Mouse (Mus musculus): ENCODE measurements around the gene Gm44973. TPM values are rescaled to one million over a fixed set of nuclear protein-coding genes. Genes with fewer than 3 reads are reported as not detected.

Gene Gm44973
- total and polyA plus RNA-seq, 3 experiments, result not detected

DNA sequence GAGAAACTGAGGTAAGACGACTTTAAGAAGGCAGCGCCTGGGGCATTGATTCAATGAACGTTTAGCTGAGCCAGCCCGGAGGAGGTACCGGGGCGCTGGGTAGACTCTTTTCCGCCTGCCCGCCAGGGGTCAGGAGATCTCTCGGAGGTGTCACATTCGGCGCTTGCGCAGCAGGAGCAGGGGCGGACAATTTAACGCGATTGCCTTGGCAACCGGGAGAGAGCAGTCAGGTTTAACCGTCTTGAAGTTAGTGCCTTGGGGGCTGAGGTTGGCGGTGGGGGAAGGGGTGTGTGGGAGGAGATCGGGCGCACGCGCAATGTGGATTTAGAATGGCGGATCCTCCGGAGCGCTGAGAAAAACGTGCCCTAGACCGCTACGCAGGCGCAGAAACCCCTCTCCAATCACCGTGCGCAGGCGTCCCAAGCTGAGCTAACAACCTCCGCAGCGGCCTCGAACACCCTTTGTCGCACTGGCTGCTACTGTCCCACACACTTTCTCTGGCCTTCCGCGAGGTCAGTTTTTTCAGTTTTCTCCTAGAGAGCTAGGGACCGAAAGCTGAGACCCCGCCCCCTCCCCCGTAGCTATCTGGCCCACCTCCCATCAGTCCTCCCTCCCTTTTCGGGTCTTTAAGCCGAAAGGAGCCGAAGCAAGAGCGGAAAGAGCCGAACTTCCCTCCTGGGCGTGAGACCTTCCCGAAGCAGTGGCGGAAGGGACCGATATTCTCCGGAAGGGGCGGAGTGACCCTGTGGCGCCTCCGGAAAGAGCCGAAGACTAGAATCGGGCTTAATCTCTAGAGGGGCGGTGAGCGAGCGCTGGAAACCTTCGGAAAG is 45.9 kb downstream of the Gm44973 start:
- peak; percentile 97 to 98 for DNase-seq
- TF ChIP-seq EP300 (IDR thresholded peaks at IDR 0.05; ENCODE audit: insufficient read depth, low read depth, low read length) (no peak), CTCF (IDR thresholded peaks at IDR 0.05) (peak; percentile 78), POLR2A (IDR thresholded peaks at IDR 0.05; ENCODE audit: insufficient read depth, low read depth, low read length) (peak; percentile 37)
- intact Hi-C loops (cut with DNase I), result loop anchor here (2.0 to 10.0 kb wide), 3 partner anchors 66 to 376 kb away; partner anchors contain the start of genes Hspbp1 and Kmt5c
- Histone ChIP-seq H3K4me3 (peak overlapping the region; percentile 93), H3K4me1 (ENCODE audit: control insufficient read depth, insufficient read depth, low read length) (peaks cover 4% of the 10 kb centered on the region), H3K9ac (ENCODE audit: low read depth, low read length) (peak overlapping the region; percentile 88), H3K36me3 (ENCODE audit: control insufficient read depth, insufficient read depth, low read length) (peaks cover 13% of the 10 kb centered on the region), H3K27me3 (ENCODE audit: control insufficient read depth, insufficient read depth, low read length) (peaks cover 5% of the 10 kb centered on the region), H3K27ac (peak overlapping the region; percentile 100), H3K79me2 (replicated peaks; ENCODE audit: control insufficient read depth, insufficient read depth, low read length) (peaks cover 3% of the 10 kb centered on the region)
- under 1% methylated on average over 60 of the region's 60 CpGs for WGBS

GRCm38 (mm10) chr7:5061774-5062359 is 46.6 kb downstream of the Gm44973 start, which contains the start of gene U2af2:
TSS of gene U2af2 (plus strand) at chr7:5062143.
- peak within 1 kb of the TSS; percentile 100 for H3K27ac ChIP-seq
- H3K9ac ChIP-seq (ENCODE audit: low read depth, low read length), result peak within 1 kb of the TSS; percentile 90
- peak; percentile 95 to 96 for DNase-seq
- peak within 1 kb of the TSS; percentile 93 for H3K4me3 ChIP-seq
- H3K4me1 ChIP-seq (ENCODE audit: control insufficient read depth, insufficient read depth, low read length), result peaks cover 6% of the 10 kb centered on the region
- peaks cover 2% of the 10 kb centered on the region for H3K27me3 ChIP-seq (ENCODE audit: control insufficient read depth, insufficient read depth, low read length)
- peaks cover 16% of the 10 kb centered on the region for H3K36me3 ChIP-seq (ENCODE audit: control insufficient read depth, insufficient read depth, low read length)
- TF ChIP-seq EP300 (IDR thresholded peaks at IDR 0.05; ENCODE audit: insufficient read depth, low read depth, low read length) (no peak), POLR2A (IDR thresholded peaks at IDR 0.05; ENCODE audit: insufficient read depth, low read depth, low read length) (peak; percentile 68; the same call in 1 of the 2 replicates)
- intact Hi-C loops (cut with DNase I), result loop anchor here (1.0 to 10.0 kb wide), 4 partner anchors 47 to 377 kb away; partner anchors contain the start of genes Gm44973, Hspbp1 and Kmt5c
- H3K79me2 ChIP-seq (replicated peaks; ENCODE audit: control insufficient read depth, insufficient read depth, low read length), result peaks cover 5% of the 10 kb centered on the region
- WGBS, result under 1% methylated on average over 56 of the region's 65 CpGs

DNA sequence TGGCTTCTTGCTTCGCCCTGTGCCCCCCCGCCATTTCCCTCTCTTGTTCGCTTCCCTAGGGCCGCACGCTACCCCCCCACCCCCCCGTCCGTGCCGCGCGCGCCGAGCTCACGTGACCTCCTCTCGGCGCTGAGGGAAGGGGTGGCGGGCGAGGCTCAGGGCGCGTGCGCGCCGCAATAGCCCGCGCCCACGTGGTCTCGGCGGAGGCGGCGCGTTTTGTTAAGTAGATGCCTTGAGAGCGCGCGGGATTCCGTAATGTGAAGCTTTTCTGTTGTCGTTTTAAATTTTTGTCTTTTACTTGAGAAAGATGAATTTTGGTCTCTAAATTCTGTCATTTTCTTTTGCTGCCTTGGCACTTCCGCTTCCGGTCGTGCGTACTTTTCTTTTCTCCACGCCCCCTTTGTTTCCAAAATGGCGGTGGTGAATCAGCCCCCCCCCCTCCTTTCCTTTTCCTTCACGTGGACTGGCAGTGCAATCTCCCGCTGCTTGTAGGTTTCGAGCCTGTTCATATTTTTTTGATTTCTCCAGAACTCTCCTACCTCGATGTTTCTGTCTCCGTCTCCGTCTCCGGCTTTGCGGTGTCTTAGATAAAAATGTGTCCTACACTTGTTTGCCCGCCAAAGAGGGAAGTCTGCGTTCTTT is 47.2 kb downstream of the Gm44973 start:
- no peak for TF ChIP-seq CTCF (IDR thresholded peaks at IDR 0.05)
- intact Hi-C loops (cut with DNase I), result loop anchor here (1.0 to 10.0 kb wide), 4 partner anchors 16 to 378 kb away; partner anchors contain the start of genes Gm44973, Hspbp1 and Kmt5c
- H3K36me3 ChIP-seq (ENCODE audit: control insufficient read depth, insufficient read depth, low read length), result peaks cover 16% of the 10 kb centered on the region
- H3K4me3 ChIP-seq, result peak overlapping the region; percentile 93
- 1% methylated on average over 50 of the region's 51 CpGs for WGBS
- no peak for DNase-seq
- peak overlapping the region; percentile 90 for H3K9ac ChIP-seq (ENCODE audit: low read depth, low read length)
- H3K4me1 ChIP-seq (ENCODE audit: control insufficient read depth, insufficient read depth, low read length), result peaks cover 6% of the 10 kb centered on the region
- H3K79me2 ChIP-seq (replicated peaks; ENCODE audit: control insufficient read depth, insufficient read depth, low read length), result peaks cover 6% of the 10 kb centered on the region
- H3K27ac ChIP-seq, result peak overlapping the region; percentile 100
- no peaks in the 10 kb centered on the region; the same call in 1 of the 2 replicates for H3K27me3 ChIP-seq (ENCODE audit: control insufficient read depth, insufficient read depth, low read length)

DNA sequence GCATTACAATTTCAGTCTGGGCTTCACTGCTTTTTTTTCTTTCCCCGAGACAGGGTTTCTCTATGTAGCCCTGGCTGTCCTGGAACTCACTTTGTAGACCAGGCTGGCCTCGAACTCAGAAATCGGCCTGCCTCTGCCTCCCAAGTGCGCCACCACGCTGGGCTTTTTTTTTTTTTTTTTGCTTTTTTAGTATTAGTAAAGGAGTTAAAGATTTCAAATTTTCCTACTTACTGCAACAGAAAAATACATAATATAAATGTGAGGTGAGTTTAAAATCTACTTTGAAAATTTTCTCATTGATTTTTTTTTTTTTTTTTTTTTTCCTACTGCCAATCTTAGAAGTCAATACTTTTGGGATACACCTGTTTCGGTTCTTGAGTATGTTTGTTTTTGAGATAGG is 49.6 kb downstream of the Gm44973 start:
- Histone ChIP-seq H3K4me1 (ENCODE audit: control insufficient read depth, insufficient read depth, low read length) (peaks cover 6% of the 10 kb centered on the region), H3K36me3 (ENCODE audit: control insufficient read depth, insufficient read depth, low read length) (peaks cover 19% of the 10 kb centered on the region), H3K27ac (no peak overlapping the region), H3K4me3 (no peak overlapping the region), H3K27me3 (ENCODE audit: control insufficient read depth, insufficient read depth, low read length) (no peaks in the 10 kb centered on the region), H3K79me2 (replicated peaks; ENCODE audit: control insufficient read depth, insufficient read depth, low read length) (peaks cover 7% of the 10 kb centered on the region), H3K9ac (ENCODE audit: low read depth, low read length) (no peak overlapping the region)
- no peak for DNase-seq
- TF ChIP-seq CTCF (IDR thresholded peaks at IDR 0.05), result no peak
- no peak for TF ChIP-seq EP300 (IDR thresholded peaks at IDR 0.05; ENCODE audit: insufficient read depth, low read depth, low read length)
- no peak for TF ChIP-seq POLR2A (IDR thresholded peaks at IDR 0.05; ENCODE audit: insufficient read depth, low read depth, low read length)
- WGBS, result 83% methylated on average over 6 of the region's 6 CpGs
- intact Hi-C loops (cut with DNase I), result loop anchor here (5.0 to 10.0 kb wide), 2 partner anchors 323 to 380 kb away; partner anchors contain the start of genes Hspbp1 and Kmt5c

DNA sequence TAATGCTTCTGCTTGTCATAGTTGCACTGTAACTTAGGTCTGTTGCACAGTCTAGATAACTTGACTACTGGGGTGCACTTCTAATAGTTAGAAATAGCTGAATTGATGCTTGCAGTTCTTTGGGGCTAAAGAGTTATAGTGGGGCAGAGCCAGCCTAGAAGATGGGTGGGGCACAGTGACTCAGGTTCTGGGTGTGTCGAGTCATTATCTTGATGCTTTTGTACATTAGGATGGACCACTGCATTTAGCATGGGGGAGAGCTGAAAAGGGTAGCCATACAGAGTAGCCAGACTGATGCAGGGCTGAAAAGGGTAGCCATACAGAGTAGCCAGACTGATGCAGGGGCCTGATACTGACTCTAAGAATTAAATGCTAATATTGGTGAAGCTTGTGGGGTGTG is 58.3 kb downstream of the Gm44973 start:
- intact Hi-C loops (cut with DNase I), result no loop called here
- TF ChIP-seq EP300 (IDR thresholded peaks at IDR 0.05; ENCODE audit: insufficient read depth, low read depth, low read length) (no peak), CTCF (IDR thresholded peaks at IDR 0.05) (no peak), POLR2A (IDR thresholded peaks at IDR 0.05; ENCODE audit: insufficient read depth, low read depth, low read length) (no peak)
- Histone ChIP-seq H3K9ac (ENCODE audit: low read depth, low read length) (no peak overlapping the region), H3K27me3 (ENCODE audit: control insufficient read depth, insufficient read depth, low read length) (no peaks in the 10 kb centered on the region), H3K4me1 (ENCODE audit: control insufficient read depth, insufficient read depth, low read length) (no peaks in the 10 kb centered on the region), H3K36me3 (ENCODE audit: control insufficient read depth, insufficient read depth, low read length) (peaks cover 15% of the 10 kb centered on the region), H3K4me3 (no peak overlapping the region), H3K27ac (no peak overlapping the region), H3K79me2 (replicated peaks; ENCODE audit: control insufficient read depth, insufficient read depth, low read length) (peaks cover 2% of the 10 kb centered on the region)
- 67% methylated on average over 1 of the region's 1 CpGs for WGBS
- no peak for DNase-seq
